Mouse (Mus musculus) brain, embryonic 14.5 days (tissue): ENCODE data around the gene Col5a3.

Source experiments
- CTCF ChIP-seq: fragments of 200-500 bp; IDR thresholded peaks from 2 replicates; pipeline ENCODE4 v1.5.1; 2012; ENCODE audit warnings: inconsistent platforms, mild to moderate bottlenecking, moderate library complexity, borderline replicate concordance; ENCODE audit not compliant: insufficient read depth, insufficient read length; ENCODE audit errors: extremely low read depth
- POLR2A ChIP-seq: fragments of 200-500 bp; IDR thresholded peaks from 2 replicates; pipeline ENCODE4 v1.6.1; 2012; ENCODE audit warnings: mild to moderate bottlenecking, inconsistent platforms, borderline replicate concordance; ENCODE audit not compliant: poor library complexity, insufficient read depth, insufficient read length, severe bottlenecking; ENCODE audit errors: extremely low read depth

- no peak for TF ChIP-seq CTCF
- TF ChIP-seq POLR2A: no peak
Measured at GRCm38 (mm10) chr9:20814521-20815272, at the start of gene Col5a3.
